Mouse (Mus musculus) hindbrain, embryonic 14.5 days (tissue): ENCODE measurements at regions not wholly inside any gene's neighbourhood (a gene's known extent, or its start where the extent isn't known, plus 50 kb on each side); places are given as distances from the start of the nearest gene placed in this dataset.

ENCODE experiments used
- ATAC-seq: fragments of 200-750 bp; cut with Nextera tagmentation; 2 replicates; pipeline ENCODE4 v1.8.0; 2017; ENCODE audit warnings: moderate number of reproducible peaks, mild to moderate bottlenecking, moderate TSS enrichment, moderate library complexity; ENCODE audit not compliant: low FRiP score
- DNase-seq: peaks from one replicate; pipeline ENCODE4 v3.0.0-alpha.2; 2015; ENCODE audit warnings: low spot score
- H3K27ac ChIP-seq: fragments of 300-500 bp; sonication (generic); 2 replicates; pipeline ENCODE4 v1.5.1; 2014; ENCODE audit warnings: mild to moderate bottlenecking, moderate library complexity
- H3K27me3 ChIP-seq: fragments of 300-500 bp; sonication (generic); 2 replicates; pipeline ENCODE4 v1.6.1; 2014; ENCODE audit warnings: mild to moderate bottlenecking, low read length, mixed read lengths; ENCODE audit not compliant: control insufficient read depth, insufficient read depth
- H3K36me3 ChIP-seq: fragments of 300-500 bp; sonication (generic); replicated peaks from 2 replicates; pipeline ENCODE4 v1.6.1; 2014; ENCODE audit not compliant: control insufficient read depth, insufficient read depth
- H3K4me1 ChIP-seq: fragments of 300-500 bp; sonication (generic); replicated peaks from 2 replicates; pipeline ENCODE4 v1.6.1; 2014; ENCODE audit warnings: antibody characterized with exemption, low read length, mixed read lengths; ENCODE audit not compliant: control insufficient read depth, insufficient read depth
- H3K4me2 ChIP-seq: fragments of 300-500 bp; sonication (generic); replicated peaks from 2 replicates; pipeline ENCODE4 v1.6.1; 2014; ENCODE audit warnings: mild to moderate bottlenecking, moderate library complexity
- H3K4me3 ChIP-seq: fragments of 300-500 bp; sonication (generic); replicated peaks from 2 replicates; pipeline ENCODE4 v1.5.1; 2014; ENCODE audit warnings: mild to moderate bottlenecking, low read length
- H3K9ac ChIP-seq: fragments of 300-500 bp; sonication (generic); 2 replicates; pipeline ENCODE4 v1.6.1; 2014
- H3K9me3 ChIP-seq: fragments of 300-500 bp; sonication (generic); 2 replicates; pipeline ENCODE4 v1.6.1; 2016; ENCODE audit warnings: low read length; ENCODE audit not compliant: control insufficient read depth
- WGBS: fragments of 180-500 bp; shearing (Covaris S2); extraction: QIAGEN DNeasy Blood & Tissue Kit; methylation state at CpG from one replicate; pipeline ENCODE4 v1.1.7; 2014; 5-methylcytosine and 5-hydroxymethylcytosine counted together

DNA sequence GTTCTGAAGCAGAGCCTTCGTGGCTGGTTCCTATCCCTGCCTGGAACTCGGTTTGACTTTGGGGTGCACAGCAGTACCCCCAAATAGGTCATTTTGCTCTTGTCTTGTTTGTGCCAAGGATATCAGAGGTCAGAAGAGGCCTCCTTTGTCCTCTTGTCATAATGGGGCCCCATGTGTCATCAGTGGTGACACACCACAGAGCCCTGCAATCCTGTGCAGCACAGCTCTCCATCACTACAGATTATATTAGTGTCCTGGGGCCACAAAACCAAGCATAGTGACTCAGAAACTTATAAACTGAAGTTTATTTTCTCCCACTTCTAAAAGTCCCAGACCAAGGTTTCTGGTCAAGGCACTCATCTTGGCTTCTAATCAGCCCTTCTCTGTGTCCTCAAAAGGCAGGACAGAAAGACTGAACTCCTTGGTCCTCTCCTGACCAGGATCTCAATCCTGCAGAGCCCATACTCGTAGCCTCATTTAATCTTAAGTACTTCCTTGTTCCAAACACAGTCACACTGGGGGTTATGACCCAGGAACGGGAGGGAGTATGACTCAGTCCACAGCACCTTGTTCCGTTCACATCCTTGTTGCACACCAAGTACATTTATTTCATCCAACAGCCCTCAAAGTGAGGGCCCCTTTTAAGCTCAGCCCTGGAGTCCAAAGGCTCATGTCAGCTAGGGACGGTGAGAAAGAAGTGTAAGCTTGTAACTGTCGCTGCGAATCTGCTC is 63.2 kb upstream of the Sox13 start:
- ATAC-seq (no peak), DNase-seq (no peak)
- Histone ChIP-seq H3K9ac (no peak overlapping the region), H3K27ac (no peak overlapping the region), H3K4me2 (no peak overlapping the region), H3K9me3 (no peaks in the 10 kb centered on the region), H3K4me1 (peaks cover 7% of the 10 kb centered on the region), H3K27me3 (no peaks in the 10 kb centered on the region), H3K4me3 (no peak overlapping the region), H3K36me3 (no peaks in the 10 kb centered on the region)
- WGBS: 81% methylated on average over 8 of the region's 8 CpGs

DNA sequence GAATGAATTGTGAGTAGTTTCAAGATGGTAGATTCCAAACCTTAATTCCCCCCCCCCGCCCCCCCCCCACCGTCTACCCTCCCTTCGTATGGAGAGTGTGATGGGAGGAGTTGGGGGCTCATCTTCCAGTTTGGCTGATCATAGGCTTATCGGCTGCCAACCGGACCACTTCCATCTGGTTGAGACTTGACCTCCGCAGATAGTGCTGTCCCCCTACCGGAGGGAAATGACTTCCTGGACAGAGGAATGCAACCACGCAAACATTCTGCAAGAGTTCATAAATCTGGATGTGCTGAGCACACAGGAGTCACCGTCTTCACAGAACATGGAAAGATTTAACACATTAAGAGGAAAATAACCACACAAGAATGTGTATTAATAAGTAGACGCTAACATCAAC is 62.2 kb upstream of the Sox13 start:
- ATAC-seq (no peak), DNase-seq (no peak)
- no peak overlapping the region for H3K27ac ChIP-seq
- no peaks in the 10 kb centered on the region for H3K9me3 ChIP-seq
- H3K4me1 ChIP-seq: no peaks in the 10 kb centered on the region
- no peaks in the 10 kb centered on the region for H3K27me3 ChIP-seq
- H3K36me3 ChIP-seq: no peaks in the 10 kb centered on the region
- 69% methylated on average over 10 of the region's 10 CpGs for WGBS
- H3K9ac ChIP-seq: no peak overlapping the region
- H3K4me2 ChIP-seq: no peak overlapping the region
- H3K4me3 ChIP-seq: no peak overlapping the region

DNA sequence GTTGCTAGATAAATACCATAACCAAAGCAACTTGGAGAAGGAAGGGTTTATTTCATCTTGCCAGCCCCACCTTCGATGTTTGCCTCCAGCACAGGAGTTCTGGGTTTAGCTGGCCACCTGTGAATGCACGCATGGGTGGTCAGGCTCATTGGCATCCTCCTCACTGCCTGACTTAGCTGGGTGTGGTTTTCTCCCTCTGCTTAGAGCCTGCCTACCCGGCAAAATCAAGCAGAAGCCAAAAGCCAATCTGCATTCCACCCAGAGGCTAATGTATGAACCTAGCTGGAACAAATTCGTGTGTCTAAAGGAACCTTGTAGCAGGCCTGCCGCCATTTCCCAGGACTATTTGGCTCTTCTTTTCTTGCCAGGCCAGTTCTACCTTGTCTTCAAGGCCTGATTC is 58.7 kb upstream of the Sox13 start:
- Histone ChIP-seq H3K9ac (no peak overlapping the region), H3K4me2 (no peak overlapping the region), H3K9me3 (no peaks in the 10 kb centered on the region), H3K27me3 (no peaks in the 10 kb centered on the region), H3K27ac (no peak overlapping the region), H3K36me3 (no peaks in the 10 kb centered on the region), H3K4me1 (no peaks in the 10 kb centered on the region), H3K4me3 (no peak overlapping the region)
- WGBS: 49% methylated on average over 5 of the region's 5 CpGs
- ATAC-seq: no peak
- no peak for DNase-seq

DNA sequence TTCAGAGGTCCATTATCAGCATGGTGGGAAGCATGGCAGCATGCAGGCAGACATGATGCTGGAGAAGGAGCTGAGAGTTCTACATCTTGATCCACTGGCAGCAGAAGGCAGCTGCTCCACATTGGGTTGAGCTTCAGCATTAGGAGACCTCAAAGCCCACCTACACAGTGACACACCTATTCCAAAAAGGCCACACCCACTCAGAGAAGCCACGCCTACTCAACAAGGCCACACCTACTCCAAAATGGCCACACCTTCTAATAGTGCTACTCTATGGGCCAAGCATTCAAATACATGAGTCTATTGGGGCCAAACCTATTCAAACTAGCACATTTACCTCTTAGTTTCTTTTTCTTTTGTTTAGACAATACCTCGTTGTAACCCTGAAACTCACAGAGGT is 50.4 kb upstream of the Sox13 start:
- ATAC-seq (no peak), DNase-seq (no peak)
- H3K9ac ChIP-seq: no peak overlapping the region
- H3K4me2 ChIP-seq: no peak overlapping the region
- 72% methylated on average over 2 of the region's 2 CpGs for WGBS
- H3K36me3 ChIP-seq: no peaks in the 10 kb centered on the region
- no peaks in the 10 kb centered on the region for H3K4me1 ChIP-seq
- H3K9me3 ChIP-seq: no peaks in the 10 kb centered on the region
- no peak overlapping the region for H3K4me3 ChIP-seq
- H3K27me3 ChIP-seq: no peaks in the 10 kb centered on the region
- H3K27ac ChIP-seq: no peak overlapping the region
